Mouse (Mus musculus) ovary, adult 18-20 months (tissue): ENCODE measurements around the gene Itfg1.

ENCODE experiments used
- DNase-seq: peaks from one replicate; pipeline ENCODE4 v3.0.0; 2022; ENCODE audit warnings: low spot score, mixed read lengths

Itfg1 gene

DNA sequence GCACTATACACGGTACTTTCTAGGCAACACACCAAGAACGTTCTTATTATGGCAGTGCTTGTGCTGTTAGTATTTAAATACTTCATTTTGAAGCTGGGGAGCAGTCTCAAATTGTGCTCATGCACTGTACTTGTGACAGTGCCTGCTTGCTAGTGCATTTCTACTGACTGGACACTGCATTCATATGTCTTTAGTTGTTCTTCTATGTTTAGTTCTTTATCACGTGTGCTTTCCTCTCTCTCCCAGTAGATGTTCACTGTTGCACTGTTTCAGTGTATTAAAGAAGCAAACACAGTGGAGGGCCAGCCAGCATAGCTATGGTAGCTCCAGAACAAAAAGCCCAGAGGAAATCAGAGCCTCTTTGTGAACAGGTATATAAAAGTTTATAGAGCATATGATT lies 110.2 kb downstream of the Itfg1 start:
- no peak for DNase-seq

DNA sequence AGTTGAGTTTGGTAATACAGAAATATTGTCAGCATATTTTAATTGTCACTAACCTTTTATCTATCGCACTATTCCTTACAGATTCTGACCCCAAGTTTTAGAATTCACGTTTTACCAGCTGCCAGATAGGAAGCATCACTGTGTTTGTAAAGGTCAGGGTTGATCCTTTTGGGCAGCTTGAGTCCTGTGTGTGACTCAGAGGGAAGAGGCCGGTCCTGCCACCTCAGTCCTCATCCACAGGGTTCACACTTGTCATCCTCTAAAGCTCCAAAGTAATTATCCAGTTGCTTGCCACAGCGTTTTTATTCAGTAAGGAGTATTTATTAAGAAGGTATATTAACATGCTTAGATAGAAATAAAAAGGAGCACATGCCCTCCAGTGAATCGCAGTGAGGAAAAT lies 123.5 kb downstream of the Itfg1 start:
- no peak for DNase-seq

DNA sequence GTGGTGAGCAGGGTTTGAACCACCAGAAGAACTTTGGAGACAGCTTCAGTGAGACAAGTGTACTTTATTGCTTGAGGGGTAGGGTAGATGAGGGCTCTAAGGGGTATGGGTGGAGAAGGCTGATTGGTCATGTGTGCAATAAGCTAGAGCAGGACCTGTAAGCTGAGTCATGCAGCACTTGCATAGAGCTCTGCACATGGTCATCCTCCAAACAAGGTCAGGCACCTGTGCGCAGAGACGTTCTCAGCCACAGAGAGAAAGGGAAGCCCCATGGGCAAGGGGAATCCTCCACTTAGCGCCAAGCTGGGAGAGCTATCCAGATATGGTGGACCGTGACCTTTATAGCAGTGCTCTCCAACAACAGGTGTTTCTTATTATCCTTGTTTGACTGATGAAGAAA lies 124.0 kb downstream of the Itfg1 start:
- no peak for DNase-seq

DNA sequence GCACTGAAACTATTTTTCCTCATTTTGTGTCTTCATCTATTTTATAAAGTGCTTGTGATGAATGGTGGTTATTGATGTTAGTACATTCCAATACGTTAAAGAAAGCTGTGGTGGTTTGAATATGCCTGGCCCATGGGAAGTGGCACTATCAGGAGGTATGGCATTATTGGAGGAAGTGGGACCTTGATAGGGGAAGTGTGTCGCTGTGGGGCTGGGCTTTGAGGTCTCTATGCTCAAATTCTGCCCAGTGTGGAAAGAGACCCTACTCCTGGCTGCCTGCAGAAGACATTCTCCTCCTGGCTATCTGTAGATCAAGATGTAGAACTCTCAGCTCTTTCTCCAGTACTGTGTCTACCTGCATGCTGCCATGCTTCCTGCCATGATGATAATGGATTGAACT lies 133.7 kb downstream of the Itfg1 start:
- DNase-seq, result no peak

DNA sequence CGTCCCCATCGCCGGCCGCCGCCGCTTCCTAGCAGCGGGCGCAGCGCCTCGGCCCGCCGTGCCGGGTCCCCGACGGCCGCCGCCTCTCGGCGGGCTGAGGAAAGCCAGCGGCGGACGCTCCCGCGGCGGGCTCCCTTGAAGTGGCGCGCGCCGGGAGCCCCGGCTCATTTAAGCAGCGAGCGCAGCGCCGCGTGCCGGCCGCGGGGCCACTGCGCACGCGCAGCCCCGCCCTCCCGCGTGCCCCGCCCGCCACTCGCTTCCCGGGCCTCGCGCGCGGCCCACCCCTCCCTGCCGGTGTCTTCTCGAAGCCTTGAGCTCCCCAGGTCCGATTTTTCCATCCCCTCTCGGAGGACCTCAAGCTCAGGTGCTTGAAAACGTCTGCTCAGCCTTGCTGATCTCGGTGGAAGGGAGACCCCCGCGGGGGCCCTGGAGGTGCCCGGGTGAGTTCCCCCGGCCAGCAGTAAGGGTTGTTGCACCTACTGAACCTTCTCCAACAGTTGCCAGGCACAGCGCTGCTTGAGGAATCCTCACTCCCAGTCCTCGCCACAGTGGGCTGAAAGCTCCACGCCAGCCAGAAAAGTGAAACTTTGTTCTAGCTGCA lies 139.9 kb downstream of the Itfg1 start, which contains the start of gene Neto2:
Gene Neto2, minus strand, starts transcription at position 174 of the 601 bp plus-strand sequence.
- DNase-seq, result peak; percentile 62

DNA sequence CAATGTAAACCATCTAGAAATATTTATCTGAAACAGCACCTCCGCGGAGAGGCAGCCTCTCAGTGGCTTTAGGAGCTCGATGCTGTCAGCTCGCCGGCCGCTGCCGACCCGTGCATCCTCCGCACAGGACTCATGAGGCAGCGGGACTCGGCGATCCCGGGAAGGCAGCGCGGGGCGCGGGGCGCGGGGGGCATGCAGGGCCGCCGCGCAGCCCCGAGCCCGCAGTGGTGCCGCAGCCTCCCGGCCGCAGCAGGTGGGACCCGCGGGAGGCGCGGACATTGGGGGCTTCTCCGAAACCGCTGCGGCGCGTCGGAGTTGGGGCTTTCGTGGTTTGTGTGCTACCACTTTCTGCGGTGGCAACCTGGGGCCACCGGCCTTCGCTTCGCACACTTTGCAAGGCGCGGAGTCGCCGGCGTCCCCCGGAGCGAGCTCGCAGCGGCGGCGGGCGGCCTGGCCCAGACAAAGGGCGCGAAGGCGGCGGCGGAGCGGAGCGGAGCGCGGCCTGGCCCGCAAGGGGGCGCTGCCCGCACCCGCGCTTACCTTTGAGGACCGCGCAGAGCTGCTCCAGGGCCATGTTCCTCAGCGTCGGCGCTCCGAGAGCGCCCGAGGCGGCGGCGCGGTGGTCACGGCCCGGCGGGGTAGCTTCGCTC lies 140.5 kb downstream of the Itfg1 start:
- DNase-seq, result peak; percentile 6

DNA sequence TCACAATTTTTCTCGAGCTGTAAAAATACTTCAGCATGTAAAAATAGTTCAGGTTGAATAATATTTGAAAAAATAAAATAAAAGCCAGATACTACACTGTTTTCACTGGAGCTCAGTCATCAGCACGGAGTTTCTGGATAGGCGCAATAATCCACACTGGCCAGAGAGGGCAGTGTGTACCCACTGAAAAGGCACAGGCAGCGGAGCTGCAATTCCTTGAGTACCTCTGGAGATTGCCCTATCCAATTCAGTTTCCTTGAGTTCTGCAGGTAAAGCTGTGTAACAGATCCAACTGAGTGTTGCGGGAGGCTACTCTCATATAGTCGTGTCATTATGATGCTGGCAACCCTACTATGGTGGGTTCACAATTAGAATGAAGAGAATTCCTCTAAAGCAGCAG lies 141.7 kb downstream of the Itfg1 start:
- DNase-seq, result peak; percentile 30
